Mouse (Mus musculus) cerebellum, adult 2 months (tissue): ENCODE measurements at regions not wholly inside any gene's neighbourhood (a gene's known extent, or its start where the extent isn't known, plus 50 kb on each side); places are given as distances from the start of the nearest gene placed in this dataset.
"Not testable (repeated sequence)": the region's sequence is repeated elsewhere in the genome, so short reads cannot be mapped to it uniquely, and the experiment has no call there.

ENCODE experiments used
- CTCF ChIP-seq: fragments of 200-500 bp; IDR thresholded peaks from 2 replicates; pipeline ENCODE4 v1.5.1; 2011; ENCODE audit warnings: low read depth, mild to moderate bottlenecking, control low read depth, low read length, moderate library complexity, borderline replicate concordance; ENCODE audit not compliant: insufficient read depth
- POLR2A ChIP-seq: fragments of 200-500 bp; IDR thresholded peaks from 2 replicates; pipeline ENCODE4 v1.6.1; 2011; ENCODE audit warnings: low read length, control low read depth, borderline replicate concordance; ENCODE audit not compliant: insufficient read depth

- TF ChIP-seq CTCF, POLR2A: not testable (repeated sequence)
Observed at GRCm38 (mm10) chr8:20546401-20546800, 68.3 kb upstream of the Gm21119 start.
